Mouse (Mus musculus): ENCODE results near the gene Tasp1.

- no peak for TF ChIP-seq CTCF (IDR thresholded peaks at IDR 0.05; ENCODE audit: low read depth)
- TF ChIP-seq EP300 (IDR thresholded peaks at IDR 0.05; ENCODE audit: low read depth) = no peak
Measured at GRCm38 (mm10) chr2:139878052-139878621, 188.5 kb downstream of the Tasp1 start.

Data from liver, embryonic 14.5 days (tissue).